Mouse (Mus musculus): ENCODE data around the gene Six5. TPM values are rescaled to one million over a fixed set of nuclear protein-coding genes. Genes with fewer than 3 reads are reported as not detected.

Gene Six5
- 1 to 10 TPM; 1.8 to 6.0 (median 3.2) TPM for total RNA-seq (2018; cell fraction: chromatin; rRNA removed)
- total RNA-seq (2018; cell fraction: cytosol; rRNA removed), result under 1 TPM; 0.09 to 0.61 (median 0.27) TPM
- total RNA-seq (2018; cell fraction: nucleus; rRNA removed), result 1 to 10 TPM in 25 of 26 experiments, under 1 TPM in 1; 0.69 to 4.2 (median 2.2) TPM
- polyA plus RNA-seq (2018), result 0.22 to 0.68 TPM (median 0.24 TPM) in 3 replicates

DNA sequence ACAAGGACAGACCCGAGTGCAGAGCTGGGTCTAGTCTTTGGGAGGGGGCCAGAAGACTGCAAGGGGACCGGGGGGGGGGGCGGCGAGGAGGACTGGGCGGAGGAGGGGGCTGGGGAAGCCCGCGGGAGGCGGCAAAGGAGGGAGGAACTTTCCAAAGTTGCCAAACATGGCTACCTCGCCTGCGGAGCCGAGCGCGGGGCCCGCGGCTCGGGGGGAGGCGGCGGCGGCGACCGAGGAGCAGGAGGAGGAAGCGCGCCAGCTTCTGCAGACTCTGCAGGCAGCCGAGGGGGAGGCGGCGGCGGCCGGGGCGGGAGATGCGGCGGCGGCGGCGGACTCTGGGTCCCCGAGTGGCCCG lies at the start of gene Six5:
TSS of gene Six5 (plus strand) at position 124 of the 355 bp plus-strand sequence.
- WGBS (ENCODE audit: missing documents), result 1% methylated on average over 29 of the region's 36 CpGs
- Histone ChIP-seq H3K4me3 (ENCODE audit: inconsistent target) (peak within 1 kb of the TSS; percentile 36), H3K36me3 (ENCODE audit: inconsistent target) (no peaks in the 10 kb centered on the region), H3K27ac (peak within 1 kb of the TSS; percentile 38), H3K79me2 (ENCODE audit: inconsistent target) (no peaks in the 10 kb centered on the region)

DNA sequence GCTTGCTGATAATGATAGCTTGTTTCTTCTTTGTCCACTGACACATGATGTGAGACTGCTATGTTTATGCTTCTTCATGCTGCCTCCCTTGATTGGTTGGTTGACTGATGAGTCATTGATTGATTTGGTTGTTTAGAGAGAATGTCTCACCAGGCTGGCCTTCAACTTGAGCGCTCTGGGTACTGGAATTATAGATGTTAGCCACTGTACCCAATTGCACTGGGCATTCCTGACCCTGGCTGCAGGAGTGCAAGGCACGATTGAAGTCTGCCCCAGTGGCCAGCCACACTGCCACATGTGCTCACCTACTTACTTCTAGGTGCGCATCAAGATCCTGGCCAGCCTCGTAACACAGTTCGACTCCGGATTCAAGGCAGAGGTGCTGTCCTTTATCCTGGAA lies 49.8 kb upstream of the Six5 start:
- WGBS (ENCODE audit: missing documents), result 97% methylated on average over 6 of the region's 6 CpGs
- H3K36me3 ChIP-seq (ENCODE audit: inconsistent target), result peaks cover 96% of the 10 kb centered on the region
- H3K27ac ChIP-seq, result no peak overlapping the region
- no peaks in the 10 kb centered on the region for H3K79me2 ChIP-seq (ENCODE audit: inconsistent target)
- no peak overlapping the region for H3K4me3 ChIP-seq (ENCODE audit: inconsistent target)

DNA sequence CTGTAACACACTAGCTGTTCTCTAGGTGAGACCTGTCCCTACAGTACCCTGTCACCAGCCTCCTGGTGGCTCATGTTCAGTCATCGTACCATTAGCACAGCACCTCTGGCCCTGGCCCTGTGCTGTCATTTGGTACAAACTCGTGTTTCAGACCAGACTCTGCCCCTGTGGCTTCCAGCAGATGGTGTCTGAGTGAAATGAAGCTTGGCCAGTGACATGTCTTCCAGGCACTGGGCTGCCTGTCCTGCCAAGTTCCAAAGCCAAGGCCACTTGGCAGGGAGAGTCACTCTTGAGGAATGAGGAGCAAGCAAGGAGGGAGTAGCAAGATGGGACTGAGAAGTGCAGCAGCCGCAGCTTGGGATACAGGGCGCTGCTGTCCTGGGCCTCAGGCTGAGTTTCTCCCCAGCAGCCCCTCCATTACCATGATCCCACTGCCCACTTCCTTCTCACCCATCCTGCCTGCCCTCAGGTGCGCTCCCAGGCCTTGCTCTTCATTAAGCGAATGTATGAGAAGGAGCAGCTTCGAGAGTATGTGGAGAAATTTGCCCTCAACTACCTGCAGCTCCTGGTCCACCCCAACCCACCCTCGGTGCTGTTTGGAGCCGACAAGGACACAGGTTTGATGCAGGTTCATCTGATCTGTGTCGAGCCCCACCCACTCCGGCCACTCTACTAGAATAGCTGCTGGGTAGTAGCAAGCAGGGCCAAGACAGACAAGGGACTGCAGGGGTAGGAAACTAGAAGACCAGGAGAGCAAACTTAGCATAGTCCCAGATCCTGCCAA lies 47.9 kb upstream of the Six5 start:
- no peak overlapping the region for H3K27ac ChIP-seq
- H3K36me3 ChIP-seq (ENCODE audit: inconsistent target), result peaks cover 96% of the 10 kb centered on the region
- H3K4me3 ChIP-seq (ENCODE audit: inconsistent target), result no peak overlapping the region
- WGBS (ENCODE audit: missing documents), result 94% methylated on average over 11 of the region's 11 CpGs
- no peaks in the 10 kb centered on the region for H3K79me2 ChIP-seq (ENCODE audit: inconsistent target)

DNA sequence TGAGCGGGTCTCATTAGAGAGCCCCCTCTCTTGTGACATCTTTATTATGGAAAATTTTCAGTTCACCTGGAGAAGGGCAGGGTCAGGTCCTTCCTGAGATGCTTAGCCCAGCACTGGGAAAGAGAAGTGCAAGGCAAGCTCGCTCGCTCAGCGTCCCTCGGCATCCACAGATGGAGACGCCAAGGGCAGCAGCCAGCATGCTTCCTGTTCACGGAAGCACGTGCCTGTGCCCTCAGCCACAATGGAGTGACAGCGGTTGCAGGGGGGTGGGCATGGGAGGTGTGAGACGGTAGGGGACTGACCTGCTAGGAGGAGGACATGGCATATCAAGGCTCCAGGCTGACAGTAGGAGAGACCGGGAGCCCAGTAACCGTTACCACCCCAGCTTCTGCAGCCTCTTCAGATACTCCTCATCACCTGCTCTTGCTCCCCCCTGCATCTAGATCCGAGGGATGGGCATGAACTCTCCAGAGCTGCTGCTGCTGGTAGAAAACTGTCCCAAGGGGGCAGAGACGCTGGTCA lies 46.3 kb upstream of the Six5 start:
- no peaks in the 10 kb centered on the region for H3K79me2 ChIP-seq (ENCODE audit: inconsistent target)
- H3K36me3 ChIP-seq (ENCODE audit: inconsistent target), result peaks cover 90% of the 10 kb centered on the region
- 74% methylated on average over 14 of the region's 14 CpGs for WGBS (ENCODE audit: missing documents)
- H3K27ac ChIP-seq, result no peak overlapping the region
- H3K4me3 ChIP-seq (ENCODE audit: inconsistent target), result no peak overlapping the region

DNA sequence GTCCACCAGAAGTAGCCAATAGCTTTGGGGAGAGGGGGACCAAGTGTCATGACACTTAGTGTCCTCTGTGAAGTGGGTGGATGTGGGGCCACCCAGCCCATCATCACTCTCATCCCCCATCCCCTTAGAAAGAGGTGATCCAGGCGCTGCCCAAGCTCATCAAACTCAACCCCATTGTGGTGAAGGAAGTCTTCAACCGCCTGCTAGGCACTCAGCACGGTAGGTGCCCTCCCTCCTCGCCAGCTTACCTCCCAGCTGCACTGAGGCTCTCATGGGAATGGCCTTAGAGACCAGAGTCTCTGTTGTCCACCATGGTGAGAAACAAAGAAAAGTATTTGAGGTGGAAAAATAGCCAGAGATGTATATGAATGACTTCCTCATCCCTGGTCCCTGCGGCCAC lies 45.1 kb upstream of the Six5 start:
- Histone ChIP-seq H3K79me2 (ENCODE audit: inconsistent target) (no peaks in the 10 kb centered on the region), H3K36me3 (ENCODE audit: inconsistent target) (peaks cover 81% of the 10 kb centered on the region), H3K27ac (no peak overlapping the region), H3K4me3 (ENCODE audit: inconsistent target) (no peak overlapping the region)
- 87% methylated on average over 4 of the region's 5 CpGs for WGBS (ENCODE audit: missing documents)

DNA sequence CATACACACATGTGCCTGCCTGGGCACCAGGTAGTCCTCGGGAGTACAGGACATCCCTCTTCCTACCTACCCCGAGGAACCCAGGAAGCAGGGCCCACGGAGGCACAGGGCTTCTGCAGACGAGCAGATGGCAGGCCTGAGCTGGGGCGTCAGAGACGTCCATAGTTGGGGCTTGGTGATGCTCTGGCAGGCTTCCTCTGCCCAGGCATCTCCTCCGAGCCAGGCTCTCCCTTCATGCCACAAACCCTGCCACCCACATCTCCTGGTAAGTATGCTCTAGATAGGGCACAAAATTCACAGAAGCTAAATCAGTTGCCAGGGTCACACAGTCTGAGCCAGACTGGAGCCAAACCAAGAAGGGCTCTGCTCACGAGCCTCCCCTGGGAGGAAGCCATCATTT lies 44.2 kb upstream of the Six5 start:
- Histone ChIP-seq H3K36me3 (ENCODE audit: inconsistent target) (peaks cover 72% of the 10 kb centered on the region), H3K79me2 (ENCODE audit: inconsistent target) (no peaks in the 10 kb centered on the region), H3K4me3 (ENCODE audit: inconsistent target) (no peak overlapping the region), H3K27ac (no peak overlapping the region)
- WGBS (ENCODE audit: missing documents), result 83% methylated on average over 7 of the region's 8 CpGs

DNA sequence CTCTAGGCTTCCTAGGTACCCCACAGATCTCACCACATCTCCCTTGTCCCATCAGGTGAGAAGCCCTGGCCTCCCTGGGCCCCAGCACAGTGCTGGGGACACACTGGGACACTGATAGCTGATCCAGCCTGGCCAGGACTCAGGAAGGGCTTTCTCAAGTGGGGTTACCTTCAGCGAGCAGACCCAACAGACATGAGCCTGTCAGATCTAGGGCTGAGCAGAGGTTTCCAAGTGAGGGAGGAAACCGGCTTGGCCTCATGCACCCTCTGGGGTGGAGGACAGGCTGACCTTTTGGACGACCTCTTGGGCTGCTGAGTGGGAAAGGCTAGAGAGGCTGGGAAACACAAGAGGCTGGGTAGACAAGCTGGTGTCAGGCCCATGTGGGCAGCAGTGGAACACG lies 43.2 kb upstream of the Six5 start:
- WGBS (ENCODE audit: missing documents), result 86% methylated on average over 4 of the region's 4 CpGs
- Histone ChIP-seq H3K27ac (no peak overlapping the region), H3K4me3 (ENCODE audit: inconsistent target) (no peak overlapping the region), H3K36me3 (ENCODE audit: inconsistent target) (peaks cover 62% of the 10 kb centered on the region), H3K79me2 (ENCODE audit: inconsistent target) (no peaks in the 10 kb centered on the region)

DNA sequence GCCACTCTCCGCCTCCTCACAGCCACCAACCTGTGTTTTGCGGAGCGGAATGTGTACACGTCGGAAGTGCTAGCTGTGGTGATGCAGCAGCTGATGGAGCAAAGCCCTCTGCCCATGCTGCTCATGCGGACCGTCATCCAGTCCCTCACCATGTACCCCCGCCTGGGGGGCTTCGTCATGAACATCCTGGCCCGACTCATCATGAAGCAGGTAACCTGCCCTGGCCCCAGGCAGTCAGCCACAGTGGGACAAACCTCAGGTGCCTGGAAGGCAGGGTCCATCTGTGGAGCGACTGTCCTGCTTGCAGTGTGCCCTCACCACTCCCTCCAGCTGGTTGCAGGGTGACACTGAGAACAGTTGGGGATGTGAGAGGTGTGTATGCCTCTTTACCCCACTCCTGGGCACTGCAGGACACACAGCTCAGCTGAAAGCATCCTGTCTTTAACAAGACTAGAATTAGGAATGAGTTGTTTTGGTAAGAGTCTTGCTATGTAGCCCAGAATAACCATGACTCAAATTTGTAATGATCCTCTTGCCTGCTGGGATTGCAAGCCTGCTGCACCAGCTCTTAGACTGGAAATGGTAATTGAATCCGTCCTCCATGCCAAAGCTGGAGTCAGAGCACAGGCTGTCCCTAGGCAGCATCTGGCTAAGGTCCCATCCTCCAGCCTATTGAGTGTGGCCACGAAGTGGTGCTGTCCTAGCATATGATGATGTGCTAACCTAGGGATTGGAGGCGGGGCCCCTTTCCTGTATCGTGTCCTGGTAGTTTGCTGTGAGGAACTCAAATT lies 41.9 kb upstream of the Six5 start:
- no peak overlapping the region for H3K27ac ChIP-seq
- H3K79me2 ChIP-seq (ENCODE audit: inconsistent target), result no peaks in the 10 kb centered on the region
- peaks cover 48% of the 10 kb centered on the region for H3K36me3 ChIP-seq (ENCODE audit: inconsistent target)
- no peak overlapping the region for H3K4me3 ChIP-seq (ENCODE audit: inconsistent target)
- WGBS (ENCODE audit: missing documents), result 93% methylated on average over 15 of the region's 15 CpGs

DNA sequence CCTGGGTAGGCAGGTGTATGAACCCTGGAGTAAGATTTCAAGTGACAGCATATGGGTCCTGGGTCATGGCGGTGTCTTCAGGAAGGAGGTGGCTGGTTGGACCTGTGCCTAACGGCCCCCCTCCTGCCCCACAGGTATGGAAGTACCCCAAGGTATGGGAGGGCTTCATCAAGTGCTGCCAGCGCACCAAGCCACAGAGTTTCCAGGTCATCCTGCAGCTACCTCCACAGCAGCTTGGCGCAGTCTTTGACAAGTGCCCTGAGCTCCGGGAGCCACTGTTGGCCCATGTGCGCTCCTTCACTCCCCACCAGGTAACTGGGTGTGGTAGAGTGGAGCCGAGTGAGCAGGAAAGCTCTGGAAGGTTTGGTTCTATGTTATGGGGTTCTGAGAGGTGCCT lies 41.3 kb upstream of the Six5 start:
- Histone ChIP-seq H3K36me3 (ENCODE audit: inconsistent target) (peaks cover 42% of the 10 kb centered on the region), H3K4me3 (ENCODE audit: inconsistent target) (no peak overlapping the region), H3K27ac (no peak overlapping the region), H3K79me2 (ENCODE audit: inconsistent target) (no peaks in the 10 kb centered on the region)
- WGBS (ENCODE audit: missing documents), result 97% methylated on average over 7 of the region's 7 CpGs

DNA sequence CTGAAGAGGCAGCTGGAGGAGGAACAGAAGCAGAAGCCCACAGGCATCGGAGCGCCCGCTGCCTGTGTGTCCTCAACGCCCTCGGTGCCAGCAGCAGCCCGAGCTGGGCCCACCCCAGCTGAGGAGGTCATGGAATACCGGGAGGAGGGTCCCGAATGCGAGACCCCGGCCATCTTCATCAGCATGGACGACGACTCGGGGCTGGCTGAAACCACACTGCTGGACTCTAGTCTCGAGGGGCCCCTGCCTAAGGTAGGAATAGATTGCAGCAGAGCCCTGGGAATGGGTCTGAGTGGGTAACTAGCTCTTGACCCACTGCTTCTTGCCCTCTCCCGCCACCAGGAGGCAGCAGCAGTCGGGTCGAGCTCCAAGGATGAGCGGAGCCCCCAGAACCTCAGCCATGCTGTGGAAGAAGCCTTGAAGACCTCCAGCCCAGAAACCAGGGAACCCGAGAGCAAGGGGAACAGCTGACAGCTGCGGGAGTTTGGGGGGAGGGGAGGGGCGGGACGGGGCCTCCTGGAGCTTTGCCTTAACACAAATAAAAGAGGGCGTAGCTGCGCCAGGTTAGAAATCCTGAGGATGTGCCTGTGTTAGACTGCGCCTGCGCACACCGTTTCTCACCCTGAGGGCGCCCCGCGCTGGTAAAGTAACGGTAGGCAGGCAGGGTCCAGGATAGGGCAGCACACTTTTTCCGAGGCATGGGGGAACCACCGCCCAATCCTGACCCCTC lies 40.2 kb upstream of the Six5 start, which contains the start of gene Rsph6a:
TSS of gene Rsph6a (plus strand) at position 644 of the 730 bp plus-strand sequence.
- Histone ChIP-seq H3K36me3 (ENCODE audit: inconsistent target) (peaks cover 33% of the 10 kb centered on the region), H3K79me2 (ENCODE audit: inconsistent target) (no peaks in the 10 kb centered on the region), H3K4me3 (ENCODE audit: inconsistent target) (no peak within 1 kb of the TSS), H3K27ac (no peak within 1 kb of the TSS)
- WGBS (ENCODE audit: missing documents), result 84% methylated on average over 33 of the region's 33 CpGs

DNA sequence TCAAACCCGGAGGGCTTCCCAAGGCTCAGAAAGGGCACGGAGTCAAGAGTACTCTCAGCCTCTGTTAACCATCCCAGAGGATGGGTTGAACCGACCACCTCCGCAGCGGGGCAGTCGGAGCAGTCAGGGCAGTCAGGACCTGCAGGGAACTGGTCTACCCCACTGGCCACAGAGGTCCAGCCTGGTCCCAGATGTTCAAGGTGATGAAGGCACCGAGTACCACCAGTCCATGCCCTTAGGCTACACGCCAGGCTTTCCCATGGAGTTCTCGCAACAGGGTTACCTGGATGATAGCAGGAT lies 39.7 kb upstream of the Six5 start:
- 90% methylated on average over 9 of the region's 9 CpGs for WGBS (ENCODE audit: missing documents)
- Histone ChIP-seq H3K36me3 (ENCODE audit: inconsistent target) (peaks cover 27% of the 10 kb centered on the region), H3K79me2 (ENCODE audit: inconsistent target) (no peaks in the 10 kb centered on the region), H3K4me3 (ENCODE audit: inconsistent target) (no peak overlapping the region), H3K27ac (no peak overlapping the region)

DNA sequence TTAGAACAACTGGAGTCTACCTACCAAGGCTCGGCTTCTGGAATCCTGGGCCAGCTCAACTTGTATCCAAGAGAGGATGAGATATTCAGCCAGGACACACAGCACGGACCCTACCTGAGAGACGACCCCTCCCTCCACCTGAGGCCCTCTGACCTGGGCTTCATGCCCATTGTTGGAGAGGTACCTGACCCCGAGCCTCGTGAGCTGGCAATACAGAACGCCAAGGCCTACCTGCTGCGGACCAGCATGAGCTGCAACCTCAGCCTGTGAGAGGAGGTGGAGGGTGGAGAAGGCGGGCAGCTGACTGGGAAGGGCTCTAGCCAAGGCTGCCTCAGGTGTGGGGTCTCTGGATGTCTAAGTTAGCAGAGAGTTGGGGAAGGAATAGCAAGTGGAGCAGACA lies 39.3 kb upstream of the Six5 start:
- no peak overlapping the region for H3K27ac ChIP-seq
- 95% methylated on average over 8 of the region's 8 CpGs for WGBS (ENCODE audit: missing documents)
- no peak overlapping the region for H3K4me3 ChIP-seq (ENCODE audit: inconsistent target)
- peaks cover 24% of the 10 kb centered on the region for H3K36me3 ChIP-seq (ENCODE audit: inconsistent target)
- no peaks in the 10 kb centered on the region for H3K79me2 ChIP-seq (ENCODE audit: inconsistent target)

DNA sequence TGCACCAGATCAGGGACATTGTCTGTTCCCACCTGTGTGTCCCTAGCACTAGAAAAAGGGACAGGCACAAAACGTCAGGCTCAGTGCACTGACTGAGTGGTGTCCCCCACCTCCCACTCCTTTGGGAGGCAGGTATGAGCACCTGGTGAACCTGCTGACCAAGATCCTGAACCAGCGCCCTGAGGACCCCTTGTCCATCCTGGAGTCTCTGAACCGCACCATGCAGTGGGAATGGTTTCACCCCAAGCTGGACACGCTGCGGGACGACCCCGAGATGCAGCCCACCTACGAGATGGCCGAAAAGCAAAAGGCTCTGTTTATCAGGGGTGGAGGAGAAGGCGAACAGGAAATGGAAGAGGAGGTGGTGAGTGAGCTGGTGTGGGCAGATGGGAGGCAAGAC lies 37.0 kb upstream of the Six5 start:
- Histone ChIP-seq H3K79me2 (ENCODE audit: inconsistent target) (no peaks in the 10 kb centered on the region), H3K36me3 (ENCODE audit: inconsistent target) (peaks cover 1% of the 10 kb centered on the region; the same call in 1 of the 2 replicates), H3K4me3 (ENCODE audit: inconsistent target) (no peak overlapping the region), H3K27ac (no peak overlapping the region)
- 75% methylated on average over 10 of the region's 10 CpGs for WGBS (ENCODE audit: missing documents)

DNA sequence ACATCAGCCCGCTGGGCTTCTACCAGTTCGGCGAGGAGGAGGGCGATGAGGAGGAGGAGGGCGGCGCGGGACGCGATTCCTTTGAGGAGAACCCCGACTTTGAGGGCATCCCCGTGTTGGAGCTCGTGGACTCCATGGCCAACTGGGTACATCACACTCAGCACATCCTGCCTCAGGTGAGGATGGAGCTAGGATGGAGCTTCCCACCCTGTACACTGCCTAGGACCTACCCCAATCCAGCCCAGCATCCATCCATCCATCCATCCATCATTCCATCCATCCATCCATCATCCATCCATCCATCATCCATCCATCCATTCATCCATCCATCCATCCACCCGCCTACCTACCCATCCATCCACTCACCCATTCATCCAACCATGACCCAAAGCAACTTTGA lies 28.5 kb upstream of the Six5 start:
- Histone ChIP-seq H3K79me2 (ENCODE audit: inconsistent target) (no peaks in the 10 kb centered on the region), H3K4me3 (ENCODE audit: inconsistent target) (no peak overlapping the region), H3K27ac (no peak overlapping the region), H3K36me3 (ENCODE audit: inconsistent target) (no peaks in the 10 kb centered on the region)
- WGBS (ENCODE audit: missing documents), result 58% methylated on average over 13 of the region's 13 CpGs
